Mouse (Mus musculus) liver, postnatal 0 days (tissue): ENCODE results near the gene 4933405O20Rik. TPM values are rescaled to one million over a fixed set of nuclear protein-coding genes. Genes with fewer than 3 reads are reported as not detected.

Source experiments
- ATAC-seq: fragments of 200-750 bp; cut with Nextera tagmentation; 2 replicates; pipeline ENCODE4 v1.8.0; 2017; ENCODE audit warnings: mild to moderate bottlenecking, moderate library complexity
- DNase-seq: peaks from one replicate; pipeline ENCODE4 v3.0.0-alpha.2; 2016
- H3K27ac ChIP-seq: fragments of 300-500 bp; sonication (generic); 2 replicates; pipeline ENCODE4 v1.5.1; 2014; ENCODE audit warnings: antibody characterized with exemption, moderate library complexity, mild to moderate bottlenecking, low read depth
- H3K27me3 ChIP-seq: fragments of 300-500 bp; sonication (generic); 2 replicates; pipeline ENCODE4 v1.6.1; 2014; ENCODE audit warnings: low read length, control low read depth, mixed read lengths; ENCODE audit not compliant: insufficient read depth
- H3K36me3 ChIP-seq: fragments of 300-500 bp; sonication (generic); replicated peaks from 2 replicates; pipeline ENCODE4 v1.6.1; 2014; ENCODE audit warnings: mild to moderate bottlenecking, control low read depth, low read length, moderate library complexity, mixed read lengths; ENCODE audit not compliant: insufficient read depth
- H3K4me1 ChIP-seq: fragments of 300-500 bp; sonication (generic); 2 replicates; pipeline ENCODE4 v1.6.1; 2014; ENCODE audit warnings: antibody characterized with exemption, mild to moderate bottlenecking, control low read depth; ENCODE audit not compliant: insufficient read depth
- H3K4me2 ChIP-seq: fragments of 300-500 bp; sonication (generic); 2 replicates; pipeline ENCODE4 v1.6.1; 2014; ENCODE audit warnings: low read depth, mild to moderate bottlenecking, low read length, moderate library complexity, mixed read lengths
- H3K4me3 ChIP-seq: fragments of 300-500 bp; sonication (generic); 2 replicates; pipeline ENCODE4 v1.5.1; 2014; ENCODE audit warnings: low read depth, low read length
- H3K9ac ChIP-seq: fragments of 300-500 bp; sonication (generic); replicated peaks from 2 replicates; pipeline ENCODE4 v1.6.1; 2014; ENCODE audit warnings: mild to moderate bottlenecking, moderate library complexity
- H3K9me3 ChIP-seq: fragments of 300-500 bp; sonication (generic); 2 replicates; pipeline ENCODE4 v1.6.1; 2016; ENCODE audit warnings: mild to moderate bottlenecking, control low read depth, low read length, mixed read lengths
- CTCF ChIP-seq: sonication (generic); IDR thresholded peaks from 2 replicates; pipeline ENCODE4 v1.5.1; 2016; ENCODE audit warnings: antibody characterized with exemption, low read depth
- EP300 ChIP-seq: IDR thresholded peaks from 2 replicates; pipeline ENCODE4 v1.6.1; 2016; ENCODE audit warnings: antibody characterized with exemption, low read depth, mild to moderate bottlenecking
- WGBS: fragments of 180-500 bp; shearing (Covaris S2); extraction: QIAGEN DNeasy Blood & Tissue Kit; methylation state at CpG from one replicate; pipeline ENCODE4 v1.1.7; 2014; ENCODE audit not compliant: insufficient replicate concordance; 5-methylcytosine and 5-hydroxymethylcytosine counted together
- polyA plus RNA-seq: library from polyadenylated mRNA; unstranded; fragments of >200 nt; fragmentation: Nextera tagmentation; extraction: Ambion mirVana; gene quantifications from 2 replicates; pipeline ENCODE4 v1.2.1, GENCODE M21; 2015

4933405O20Rik gene
- not detected in 2 replicates for polyA plus RNA-seq

DNA sequence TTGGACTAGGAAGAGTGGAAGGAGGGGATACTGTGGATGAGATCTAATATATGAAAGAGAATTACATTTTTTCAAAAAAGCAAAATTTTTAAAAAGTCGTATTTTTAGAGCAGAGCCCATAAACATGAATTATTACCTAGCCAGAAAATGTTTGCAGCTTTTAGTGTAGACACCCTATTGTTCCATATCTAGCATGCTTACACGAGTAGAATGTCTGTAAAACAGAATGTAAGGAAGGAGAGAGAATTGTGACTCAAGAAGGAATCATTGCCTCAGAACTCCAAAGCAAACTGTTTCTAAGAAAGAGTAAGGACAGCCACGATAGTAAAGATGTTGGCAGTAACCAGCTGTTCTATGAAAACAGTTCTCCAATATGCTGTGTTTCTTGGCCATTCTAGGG, at the start of gene 4933405O20Rik:
Gene 4933405O20Rik (plus strand): TSS at position 301 of the 400 bp plus-strand sequence.
- no peak for TF ChIP-seq CTCF
- TF ChIP-seq EP300, result no peak
- ATAC-seq (no peak), DNase-seq (no peak)
- Histone ChIP-seq H3K9me3 (no peaks in the 10 kb centered on the region), H3K4me3 (no peak within 1 kb of the TSS), H3K9ac (no peak within 1 kb of the TSS), H3K27me3 (no peaks in the 10 kb centered on the region), H3K4me1 (no peaks in the 10 kb centered on the region), H3K36me3 (no peaks in the 10 kb centered on the region), H3K4me2 (no peak within 1 kb of the TSS), H3K27ac (no peak within 1 kb of the TSS)
- 59% methylated on average over 3 of the region's 3 CpGs for WGBS

DNA sequence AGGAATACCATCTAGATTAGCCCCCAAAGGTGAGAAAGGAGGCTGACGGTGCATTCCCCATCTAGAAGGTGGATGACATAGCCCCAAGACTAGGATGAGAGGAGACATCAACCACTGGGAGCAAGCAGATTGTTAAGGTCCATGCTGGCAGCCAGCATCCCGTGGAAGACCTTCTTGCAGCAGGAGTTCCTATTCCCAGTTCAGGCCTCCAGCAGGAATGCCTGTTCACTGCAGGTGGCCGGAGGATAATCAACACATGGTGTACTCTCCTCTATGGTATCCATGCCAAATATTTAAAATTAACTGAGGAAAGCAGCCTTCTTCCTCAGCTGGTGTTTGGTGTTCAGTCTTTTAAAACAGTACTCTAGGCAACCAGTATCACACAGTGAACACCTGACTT, 49.4 kb upstream of the 4933405O20Rik start:
- no peak for TF ChIP-seq CTCF
- no peak for TF ChIP-seq EP300
- no peak for DNase-seq
- 63% methylated on average over 3 of the region's 3 CpGs for WGBS
- H3K9me3 ChIP-seq, result no peaks in the 10 kb centered on the region
- H3K9ac ChIP-seq, result no peak overlapping the region
- H3K27ac ChIP-seq, result no peak overlapping the region
- H3K27me3 ChIP-seq, result no peaks in the 10 kb centered on the region
- H3K36me3 ChIP-seq, result no peaks in the 10 kb centered on the region
- ATAC-seq, result no peak
- H3K4me2 ChIP-seq, result no peak overlapping the region
- no peaks in the 10 kb centered on the region for H3K4me1 ChIP-seq
- H3K4me3 ChIP-seq, result no peak overlapping the region

DNA sequence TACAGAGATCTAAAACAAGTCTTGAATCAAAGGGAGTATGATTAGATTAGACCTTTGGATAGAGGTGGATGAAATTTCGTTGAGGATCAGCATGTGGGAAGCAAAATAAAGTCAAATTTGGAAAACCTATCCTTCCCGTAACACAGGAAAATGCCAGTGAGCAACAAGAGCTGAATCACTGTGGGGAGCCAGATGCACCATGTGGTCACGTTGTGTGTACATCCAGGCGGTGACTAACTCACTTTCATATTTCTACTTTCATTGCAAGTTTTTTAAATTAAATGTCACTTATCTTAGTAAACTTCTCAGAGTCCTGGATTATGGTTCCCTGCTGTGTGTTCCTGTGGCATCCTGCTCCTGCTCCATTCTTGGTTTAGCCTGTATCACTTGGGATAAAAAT, 47.6 kb upstream of the 4933405O20Rik start:
- Histone ChIP-seq H3K4me1 (no peaks in the 10 kb centered on the region), H3K4me2 (no peak overlapping the region), H3K9me3 (no peaks in the 10 kb centered on the region), H3K27me3 (no peaks in the 10 kb centered on the region), H3K4me3 (no peak overlapping the region), H3K9ac (no peak overlapping the region), H3K36me3 (no peaks in the 10 kb centered on the region), H3K27ac (no peak overlapping the region)
- DNase-seq (no peak), ATAC-seq (no peak)
- 58% methylated on average over 4 of the region's 4 CpGs for WGBS
- TF ChIP-seq CTCF (no peak), EP300 (no peak)

DNA sequence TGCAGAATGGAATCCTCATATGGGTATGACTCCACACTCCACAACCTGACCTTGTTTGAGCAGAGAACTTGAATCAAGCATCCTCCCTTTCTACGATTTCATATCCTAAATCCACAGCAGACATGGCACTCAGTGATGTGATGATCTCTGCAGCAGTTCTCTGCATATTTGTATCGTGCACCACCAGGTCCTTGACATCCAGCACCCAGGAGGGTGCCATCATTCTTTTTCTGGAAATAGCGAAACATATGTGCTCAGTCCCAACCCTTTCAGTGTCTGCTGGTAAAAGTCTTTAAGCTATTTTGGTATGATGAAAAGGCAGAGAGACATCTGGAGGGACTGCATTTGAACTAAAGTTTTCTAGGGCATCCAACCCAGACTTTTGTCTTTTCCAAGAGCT, 36.3 kb upstream of the 4933405O20Rik start:
- Histone ChIP-seq H3K9me3 (no peaks in the 10 kb centered on the region), H3K36me3 (no peaks in the 10 kb centered on the region), H3K4me1 (no peaks in the 10 kb centered on the region), H3K27me3 (no peaks in the 10 kb centered on the region), H3K27ac (no peak overlapping the region), H3K4me2 (no peak overlapping the region), H3K9ac (no peak overlapping the region), H3K4me3 (no peak overlapping the region)
- no peak for TF ChIP-seq EP300
- no peak for TF ChIP-seq CTCF
- no peak for ATAC-seq
- DNase-seq, result no peak
- WGBS, result 61% methylated on average over 3 of the region's 3 CpGs

DNA sequence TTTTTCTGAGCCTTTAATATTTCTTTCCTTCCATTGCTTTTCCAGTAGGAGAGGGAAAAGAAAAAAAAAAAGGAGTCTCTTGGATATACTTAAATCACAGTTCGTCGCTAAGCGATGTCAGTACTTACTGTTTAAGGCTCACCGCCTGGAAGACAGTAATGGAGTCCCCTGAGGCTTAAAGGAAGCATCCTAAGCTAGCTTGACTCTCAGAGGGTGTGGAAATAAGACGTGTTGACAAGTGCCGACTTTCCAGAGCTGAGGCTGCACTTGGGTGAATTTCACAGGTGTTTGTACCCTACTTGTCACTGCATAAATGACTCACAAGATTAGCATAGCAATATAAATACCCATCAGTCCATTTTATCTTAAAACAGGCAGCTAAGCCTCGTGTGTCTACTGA, 25.1 kb upstream of the 4933405O20Rik start:
- ATAC-seq, result no peak
- TF ChIP-seq EP300 (no peak), CTCF (no peak)
- Histone ChIP-seq H3K4me3 (no peak overlapping the region), H3K4me2 (no peak overlapping the region), H3K4me1 (no peaks in the 10 kb centered on the region), H3K27me3 (no peaks in the 10 kb centered on the region), H3K36me3 (no peaks in the 10 kb centered on the region), H3K9me3 (no peaks in the 10 kb centered on the region), H3K9ac (no peak overlapping the region), H3K27ac (no peak overlapping the region)
- DNase-seq, result no peak
- WGBS, result 68% methylated on average over 7 of the region's 7 CpGs

DNA sequence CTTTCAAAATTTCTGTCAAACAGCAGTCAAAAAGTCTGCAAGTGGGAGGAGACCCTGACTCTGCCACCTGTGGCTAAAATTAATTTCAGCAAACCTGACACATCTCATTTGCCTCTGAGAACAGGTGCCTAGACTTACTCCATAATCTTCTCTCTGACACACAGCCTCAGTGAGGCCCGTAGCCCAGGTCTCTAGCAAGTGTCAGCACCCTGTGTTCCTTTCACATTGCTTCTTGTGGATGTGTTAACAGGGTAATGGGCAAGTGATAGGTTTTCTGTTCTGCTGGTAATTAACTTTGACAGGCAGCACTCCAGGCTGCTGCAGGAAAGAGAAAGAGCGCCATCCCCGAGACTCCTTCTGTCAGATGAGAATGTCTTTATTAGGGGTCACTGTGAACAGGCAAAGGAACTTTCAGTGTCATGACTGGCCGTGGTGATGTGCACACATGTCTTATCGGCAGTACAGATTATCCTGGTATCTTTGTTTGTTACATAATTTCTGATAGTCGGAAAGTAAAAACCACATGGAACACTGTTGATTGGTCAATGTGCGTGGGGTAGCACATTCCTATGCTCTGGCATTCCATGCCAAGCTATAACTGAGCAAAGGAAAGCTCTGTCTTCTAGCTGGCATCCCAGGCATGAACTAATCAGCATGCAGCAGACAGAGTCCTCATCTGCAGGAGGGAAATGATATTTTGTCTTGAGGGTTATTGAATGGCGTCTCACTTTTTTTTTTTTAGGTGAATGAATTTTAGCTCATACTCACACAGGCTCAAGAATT, 10.2 kb upstream of the 4933405O20Rik start:
- ATAC-seq, result no peak
- 69% methylated on average over 8 of the region's 8 CpGs for WGBS
- H3K4me3 ChIP-seq, result no peak overlapping the region
- TF ChIP-seq CTCF (no peak), EP300 (no peak)
- DNase-seq, result no peak
- H3K9ac ChIP-seq, result no peak overlapping the region
- H3K36me3 ChIP-seq, result no peaks in the 10 kb centered on the region
- no peak overlapping the region for H3K4me2 ChIP-seq
- H3K9me3 ChIP-seq, result no peaks in the 10 kb centered on the region
- no peak overlapping the region for H3K27ac ChIP-seq
- no peaks in the 10 kb centered on the region for H3K27me3 ChIP-seq
- no peaks in the 10 kb centered on the region for H3K4me1 ChIP-seq

DNA sequence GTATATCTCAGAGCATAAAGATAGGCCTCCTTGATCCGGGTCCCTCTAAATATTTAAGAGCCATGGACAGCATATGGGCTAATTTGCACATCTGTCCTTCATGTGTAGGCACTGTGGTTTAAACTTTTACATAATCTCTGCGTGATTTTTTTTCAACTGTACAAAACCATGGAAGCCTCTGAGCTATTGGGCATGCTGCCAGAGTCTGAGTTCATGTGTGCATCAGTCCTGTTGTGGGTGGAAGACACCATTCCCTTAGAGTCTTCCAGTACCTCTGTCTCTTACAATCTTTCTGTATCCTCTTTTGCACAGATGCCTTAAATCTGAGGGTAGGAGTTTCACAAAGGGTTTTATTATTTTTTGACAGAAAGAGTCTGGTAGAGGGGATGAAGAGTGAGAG, 15.1 kb downstream of the 4933405O20Rik start:
- H3K9ac ChIP-seq, result no peak overlapping the region
- no peak overlapping the region for H3K4me3 ChIP-seq
- 51% methylated on average over 2 of the region's 2 CpGs for WGBS
- H3K4me1 ChIP-seq, result no peaks in the 10 kb centered on the region
- DNase-seq, result no peak
- H3K4me2 ChIP-seq, result no peak overlapping the region
- H3K9me3 ChIP-seq, result no peaks in the 10 kb centered on the region
- no peaks in the 10 kb centered on the region for H3K27me3 ChIP-seq
- no peaks in the 10 kb centered on the region for H3K36me3 ChIP-seq
- no peak overlapping the region for H3K27ac ChIP-seq
- ATAC-seq, result no peak
- TF ChIP-seq CTCF (no peak), EP300 (no peak)
